Mouse (Mus musculus): Measurements from ENCODE around the gene Shroom2. TPM values are rescaled to one million over a fixed set of nuclear protein-coding genes. Genes with fewer than 3 reads are reported as not detected.
"Not testable (repeated sequence)": the region's sequence is repeated elsewhere in the genome, so short reads cannot be mapped to it uniquely, and the experiment has no call there.

Shroom2 gene
- polyA plus RNA-seq, 1 experiment from 2014 or later, result 7.6 TPM

DNA sequence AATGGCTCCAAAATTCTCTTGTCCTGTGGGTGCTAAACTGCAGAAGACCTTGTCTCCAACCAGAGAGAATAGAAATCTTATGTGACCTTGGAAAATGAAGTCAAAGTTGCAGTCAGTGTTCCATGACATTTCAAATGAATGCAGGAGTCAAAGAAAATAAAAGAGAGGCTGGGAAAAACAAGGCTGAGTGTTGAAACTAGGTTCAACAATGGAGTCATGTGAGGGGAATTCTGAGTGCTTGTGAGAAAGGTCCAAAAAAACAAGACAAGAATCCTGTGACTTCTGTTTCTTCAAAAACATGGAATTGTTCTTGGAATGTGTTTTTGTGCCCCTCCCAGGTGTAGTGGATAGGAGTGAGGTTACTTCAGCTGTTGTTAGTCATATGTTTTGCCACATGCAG, 34.0 kb downstream of the Shroom2 start:
- no peak overlapping the region for H3K27ac ChIP-seq (replicated peaks; ENCODE audit: low read depth, low read length)
- H3K4me2 ChIP-seq (ENCODE audit: low read depth, low read length), result no peak overlapping the region
- DNase-seq (ENCODE audit: low spot score), result no peak
- no peak overlapping the region for H3K4me3 ChIP-seq (ENCODE audit: low read depth, low read length)
- H3K9me3 ChIP-seq (ENCODE audit: control insufficient read depth, low read length), result no peaks in the 10 kb centered on the region
- no peaks in the 10 kb centered on the region for H3K36me3 ChIP-seq (ENCODE audit: control insufficient read depth, insufficient read depth, low read length)
- peaks cover 13% of the 10 kb centered on the region for H3K27me3 ChIP-seq (replicated peaks; ENCODE audit: control insufficient read depth, insufficient read depth, low read length)
- no peak for ATAC-seq (ENCODE audit: low read depth)
- H3K4me1 ChIP-seq (ENCODE audit: control insufficient read depth, insufficient read depth, low read length), result no peaks in the 10 kb centered on the region
- no peak overlapping the region for H3K9ac ChIP-seq (ENCODE audit: low read depth, low read length)

DNA sequence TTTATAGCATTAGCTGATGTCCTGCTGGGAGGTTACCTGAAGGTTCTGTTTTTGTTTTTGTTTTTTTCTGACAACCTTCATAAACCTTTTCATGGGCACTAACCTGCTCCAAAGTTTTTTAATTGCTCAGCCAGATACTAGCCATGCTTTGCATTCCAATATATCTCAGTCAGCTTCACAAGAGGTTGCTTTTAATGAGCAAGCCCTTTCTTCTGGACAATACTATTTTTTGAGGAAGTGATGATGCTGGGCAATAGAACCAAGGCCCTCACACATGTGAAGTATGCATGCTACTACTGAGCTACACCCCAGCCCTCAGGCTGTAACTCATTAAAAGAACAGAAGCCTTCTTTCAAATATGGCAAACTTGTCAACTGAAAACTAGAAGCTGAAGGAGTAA, 52.6 kb downstream of the Shroom2 start:
- Histone ChIP-seq H3K27ac (replicated peaks; ENCODE audit: low read depth, low read length) (no peak overlapping the region), H3K4me1 (ENCODE audit: control insufficient read depth, insufficient read depth, low read length) (no peaks in the 10 kb centered on the region), H3K27me3 (replicated peaks; ENCODE audit: control insufficient read depth, insufficient read depth, low read length) (no peaks in the 10 kb centered on the region), H3K9ac (ENCODE audit: low read depth, low read length) (no peak overlapping the region), H3K9me3 (ENCODE audit: control insufficient read depth, low read length) (no peaks in the 10 kb centered on the region), H3K4me3 (ENCODE audit: low read depth, low read length) (no peak overlapping the region), H3K4me2 (ENCODE audit: low read depth, low read length) (no peak overlapping the region), H3K36me3 (ENCODE audit: control insufficient read depth, insufficient read depth, low read length) (no peaks in the 10 kb centered on the region)
- DNase-seq (ENCODE audit: low spot score) (no peak), ATAC-seq (ENCODE audit: low read depth) (no peak)

DNA sequence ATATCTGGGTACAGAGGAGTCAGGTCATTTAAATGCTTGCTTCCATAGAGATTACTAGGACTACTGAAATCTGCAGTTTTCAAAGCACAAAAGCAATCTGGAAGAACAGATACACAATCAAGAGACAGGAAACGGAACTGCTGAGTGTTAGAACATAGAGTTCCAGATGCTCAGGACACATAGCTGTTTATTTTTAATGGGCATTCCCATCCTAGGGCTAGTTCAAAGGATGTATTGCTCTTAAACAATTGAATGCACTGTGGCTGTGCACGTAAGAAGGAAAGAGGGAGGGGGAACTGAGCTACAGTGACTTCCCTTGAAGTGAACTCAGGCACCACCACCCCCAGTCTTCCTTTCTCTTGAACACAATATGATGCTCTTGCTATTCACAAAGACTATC, 58.5 kb downstream of the Shroom2 start:
- DNase-seq (ENCODE audit: low spot score); H3K27me3 ChIP-seq (replicated peaks; ENCODE audit: control insufficient read depth, insufficient read depth, low read length); H3K4me3 ChIP-seq (ENCODE audit: low read depth, low read length); H3K4me2 ChIP-seq (ENCODE audit: low read depth, low read length); H3K27ac ChIP-seq (replicated peaks; ENCODE audit: low read depth, low read length); ATAC-seq (ENCODE audit: low read depth); H3K9ac ChIP-seq (ENCODE audit: low read depth, low read length); H3K9me3 ChIP-seq (ENCODE audit: control insufficient read depth, low read length); H3K4me1 ChIP-seq (ENCODE audit: control insufficient read depth, insufficient read depth, low read length); H3K36me3 ChIP-seq (ENCODE audit: control insufficient read depth, insufficient read depth, low read length): not testable (repeated sequence)
- WGBS, result 48% methylated on average over 2 of the region's 2 CpGs

- no peak for DNase-seq (ENCODE audit: low spot score)
These were observed 60.9 kb downstream of the Shroom2 start for GRCm38 (mm10) chrX:152708359-152708758.

DNA sequence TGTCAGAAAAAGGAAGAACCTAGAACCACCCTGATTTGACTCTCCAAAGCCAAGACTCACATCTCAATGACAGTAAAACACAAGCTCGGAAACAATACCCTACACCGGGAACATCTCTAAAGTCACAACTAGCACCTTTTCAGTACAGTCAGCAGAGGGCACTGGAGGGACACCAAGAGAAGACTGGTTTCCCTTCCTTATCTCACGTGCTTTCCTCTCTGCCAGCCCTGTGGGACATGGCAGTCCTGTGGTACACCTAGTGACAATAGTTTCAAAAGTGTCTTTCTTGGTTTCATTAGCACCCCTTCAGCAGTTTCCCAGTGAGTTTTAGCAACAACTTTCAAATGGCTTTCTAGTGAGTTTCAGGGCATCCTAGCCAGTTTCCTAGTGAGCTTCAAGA, 63.9 kb downstream of the Shroom2 start:
- Histone ChIP-seq H3K27ac (replicated peaks; ENCODE audit: low read depth, low read length) (no peak overlapping the region), H3K36me3 (ENCODE audit: control insufficient read depth, insufficient read depth, low read length) (no peaks in the 10 kb centered on the region), H3K4me1 (ENCODE audit: control insufficient read depth, insufficient read depth, low read length) (no peaks in the 10 kb centered on the region), H3K9ac (ENCODE audit: low read depth, low read length) (no peak overlapping the region), H3K4me3 (ENCODE audit: low read depth, low read length) (no peak overlapping the region), H3K9me3 (ENCODE audit: control insufficient read depth, low read length) (no peaks in the 10 kb centered on the region), H3K4me2 (ENCODE audit: low read depth, low read length) (no peak overlapping the region), H3K27me3 (replicated peaks; ENCODE audit: control insufficient read depth, insufficient read depth, low read length) (peaks cover 6% of the 10 kb centered on the region)
- peak; percentile 57; the same call in 1 of the 2 replicates for ATAC-seq (ENCODE audit: low read depth)
- DNase-seq (ENCODE audit: low spot score), result peak; percentile 65
- WGBS, result 39% methylated on average over 3 of the region's 3 CpGs

More at GRCm38 (mm10) chrX:152708359-152708758, 60.9 kb downstream of the Shroom2 start:
- Histone ChIP-seq H3K9ac (ENCODE audit: low read depth, low read length) (no peak overlapping the region), H3K27ac (replicated peaks; ENCODE audit: low read depth, low read length) (no peak overlapping the region), H3K36me3 (ENCODE audit: control insufficient read depth, insufficient read depth, low read length) (no peaks in the 10 kb centered on the region), H3K4me2 (ENCODE audit: low read depth, low read length) (no peak overlapping the region), H3K4me3 (ENCODE audit: low read depth, low read length) (no peak overlapping the region), H3K4me1 (ENCODE audit: control insufficient read depth, insufficient read depth, low read length) (no peaks in the 10 kb centered on the region), H3K27me3 (replicated peaks; ENCODE audit: control insufficient read depth, insufficient read depth, low read length) (peaks cover 6% of the 10 kb centered on the region), H3K9me3 (ENCODE audit: control insufficient read depth, low read length) (no peaks in the 10 kb centered on the region)
- no peak for ATAC-seq (ENCODE audit: low read depth)
- 53% methylated on average over 4 of the region's 4 CpGs for WGBS

- H3K4me3 ChIP-seq (ENCODE audit: low read depth, low read length), result no peak overlapping the region
- ATAC-seq (ENCODE audit: low read depth), result no peak
- no peaks in the 10 kb centered on the region for H3K36me3 ChIP-seq (ENCODE audit: control insufficient read depth, insufficient read depth, low read length)
- no peaks in the 10 kb centered on the region for H3K4me1 ChIP-seq (ENCODE audit: control insufficient read depth, insufficient read depth, low read length)
- no peaks in the 10 kb centered on the region for H3K9me3 ChIP-seq (ENCODE audit: control insufficient read depth, low read length)
- peak; percentile 30 for DNase-seq (ENCODE audit: low spot score)
- peaks cover 6% of the 10 kb centered on the region for H3K27me3 ChIP-seq (replicated peaks; ENCODE audit: control insufficient read depth, insufficient read depth, low read length)
- H3K9ac ChIP-seq (ENCODE audit: low read depth, low read length), result no peak overlapping the region
- H3K4me2 ChIP-seq (ENCODE audit: low read depth, low read length), result no peak overlapping the region
- no peak overlapping the region for H3K27ac ChIP-seq (replicated peaks; ENCODE audit: low read depth, low read length)
- 59% methylated on average over 1 of the region's 1 CpGs for WGBS
These were observed 65.6 kb downstream of the Shroom2 start for GRCm38 (mm10) chrX:152703624-152704023.

GRCm38 (mm10) chrX:152701679-152702078, 67.6 kb downstream of the Shroom2 start:
- no peak overlapping the region for H3K4me2 ChIP-seq (ENCODE audit: low read depth, low read length)
- ATAC-seq (ENCODE audit: low read depth), result no peak
- peaks cover 5% of the 10 kb centered on the region; the same call in 1 of the 2 replicates for H3K27me3 ChIP-seq (replicated peaks; ENCODE audit: control insufficient read depth, insufficient read depth, low read length)
- no peaks in the 10 kb centered on the region for H3K9me3 ChIP-seq (ENCODE audit: control insufficient read depth, low read length)
- H3K27ac ChIP-seq (replicated peaks; ENCODE audit: low read depth, low read length), result no peak overlapping the region
- DNase-seq (ENCODE audit: low spot score), result no peak
- no peaks in the 10 kb centered on the region for H3K4me1 ChIP-seq (ENCODE audit: control insufficient read depth, insufficient read depth, low read length)
- no peak overlapping the region for H3K4me3 ChIP-seq (ENCODE audit: low read depth, low read length)
- WGBS, result 82% methylated on average over 3 of the region's 3 CpGs
- no peaks in the 10 kb centered on the region for H3K36me3 ChIP-seq (ENCODE audit: control insufficient read depth, insufficient read depth, low read length)
- no peak overlapping the region for H3K9ac ChIP-seq (ENCODE audit: low read depth, low read length)

DNA sequence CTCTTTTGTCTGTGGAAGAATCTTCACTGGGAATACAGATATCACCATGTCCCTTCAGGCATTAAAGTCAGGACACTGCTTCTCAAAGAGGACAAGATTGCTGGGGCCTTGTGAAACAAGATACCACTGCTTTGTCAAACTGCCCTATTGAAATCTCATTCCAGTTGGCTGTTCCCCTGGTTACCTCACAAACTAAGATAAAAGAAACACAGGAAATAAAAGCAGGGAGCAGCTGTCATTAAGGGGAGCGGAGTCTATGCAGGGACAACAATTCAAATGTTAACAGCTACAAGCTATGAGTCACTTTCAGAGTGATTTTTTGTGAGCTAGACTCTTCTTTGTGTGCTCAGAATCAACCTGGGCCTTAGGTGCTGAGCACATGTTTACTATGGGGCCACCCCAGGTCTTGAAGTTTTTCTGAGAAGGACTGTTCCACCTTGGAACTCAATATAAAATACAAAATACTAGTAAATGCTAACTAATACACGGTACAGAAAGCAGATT, 78.4 kb downstream of the Shroom2 start:
- WGBS, result 63% methylated on average over 2 of the region's 2 CpGs
- no peak overlapping the region for H3K9ac ChIP-seq (ENCODE audit: low read depth, low read length)
- ATAC-seq (ENCODE audit: low read depth) (peak; percentile 41; the same call in 1 of the 2 replicates), DNase-seq (ENCODE audit: low spot score) (no peak)
- H3K27me3 ChIP-seq (replicated peaks; ENCODE audit: control insufficient read depth, insufficient read depth, low read length), result no peaks in the 10 kb centered on the region
- no peaks in the 10 kb centered on the region for H3K36me3 ChIP-seq (ENCODE audit: control insufficient read depth, insufficient read depth, low read length)
- H3K4me1 ChIP-seq (ENCODE audit: control insufficient read depth, insufficient read depth, low read length), result no peaks in the 10 kb centered on the region
- no peak overlapping the region for H3K4me2 ChIP-seq (ENCODE audit: low read depth, low read length)
- H3K27ac ChIP-seq (replicated peaks; ENCODE audit: low read depth, low read length), result no peak overlapping the region; the same call in 1 of the 2 replicates
- H3K4me3 ChIP-seq (ENCODE audit: low read depth, low read length), result no peak overlapping the region
- no peaks in the 10 kb centered on the region for H3K9me3 ChIP-seq (ENCODE audit: control insufficient read depth, low read length)

DNA sequence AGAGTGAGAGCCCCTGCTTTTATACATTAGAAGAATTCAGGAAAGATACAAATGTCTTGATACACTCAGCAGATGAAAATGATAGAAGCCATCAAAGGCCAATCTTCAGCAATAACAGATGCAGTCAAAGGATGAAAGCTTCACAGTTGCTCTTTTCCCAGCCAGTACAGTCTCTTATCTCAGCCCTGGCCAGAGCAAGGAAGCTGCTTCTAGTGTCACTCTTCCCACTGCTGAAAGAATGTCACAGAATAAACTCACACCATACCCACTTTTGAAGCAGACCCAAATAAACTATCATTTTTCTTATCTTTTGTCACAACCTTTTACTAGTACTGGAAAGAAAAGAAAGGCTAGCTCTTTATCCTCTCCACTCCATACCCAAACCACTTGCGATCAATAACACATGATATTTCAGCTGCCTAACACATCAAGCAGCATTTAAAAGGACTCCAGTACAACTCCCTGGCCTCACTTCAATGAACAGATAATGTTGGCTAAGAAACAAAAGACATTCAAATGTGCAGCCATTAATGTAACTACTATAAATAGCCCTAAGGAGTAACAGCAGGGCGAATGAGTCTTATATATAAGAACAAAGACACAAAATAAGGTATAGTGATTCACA, 90.0 kb downstream of the Shroom2 start:
- ATAC-seq (ENCODE audit: low read depth) (no peak), DNase-seq (ENCODE audit: low spot score) (no peak)
- Histone ChIP-seq H3K4me3 (ENCODE audit: low read depth, low read length) (no peak overlapping the region), H3K4me1 (ENCODE audit: control insufficient read depth, insufficient read depth, low read length) (no peaks in the 10 kb centered on the region), H3K4me2 (ENCODE audit: low read depth, low read length) (no peak overlapping the region), H3K27ac (replicated peaks; ENCODE audit: low read depth, low read length) (no peak overlapping the region), H3K27me3 (replicated peaks; ENCODE audit: control insufficient read depth, insufficient read depth, low read length) (peaks cover 16% of the 10 kb centered on the region), H3K36me3 (ENCODE audit: control insufficient read depth, insufficient read depth, low read length) (no peaks in the 10 kb centered on the region), H3K9me3 (ENCODE audit: control insufficient read depth, low read length) (no peaks in the 10 kb centered on the region), H3K9ac (ENCODE audit: low read depth, low read length) (no peak overlapping the region)
- WGBS, result 70% methylated on average over 2 of the region's 2 CpGs

All from embryonic facial prominence, embryonic 14.5 days (tissue).